Mouse (Mus musculus) heart, embryonic 15.5 days (tissue): ENCODE results near the gene Oxnad1. TPM values are rescaled to one million over a fixed set of nuclear protein-coding genes. Genes with fewer than 3 reads are reported as not detected.
"Not testable (repeated sequence)": the region's sequence is repeated elsewhere in the genome, so short reads cannot be mapped to it uniquely, and the experiment has no call there.

Experiments
- ATAC-seq: fragments of 200-750 bp; cut with Nextera tagmentation; replicated peaks from 2 replicates; pipeline ENCODE4 v1.8.0; 2017; ENCODE audit warnings: low read depth, moderate TSS enrichment; ENCODE audit not compliant: insufficient number of reproducible peaks, insufficient read depth, low FRiP score
- H3K27ac ChIP-seq: fragments of 300-500 bp; sonication (generic); 2 replicates; pipeline ENCODE4 v1.5.1; 2015; ENCODE audit warnings: mild to moderate bottlenecking, inconsistent platforms
- H3K27me3 ChIP-seq: fragments of 300-500 bp; sonication (generic); 2 replicates; pipeline ENCODE4 v1.6.1; 2015; ENCODE audit warnings: inconsistent platforms
- H3K36me3 ChIP-seq: fragments of 300-500 bp; sonication (generic); 2 replicates; pipeline ENCODE4 v1.6.1; 2015; ENCODE audit warnings: mild to moderate bottlenecking, inconsistent platforms
- H3K4me1 ChIP-seq: fragments of 300-500 bp; sonication (generic); replicated peaks from 2 replicates; pipeline ENCODE4 v1.6.1; 2015; ENCODE audit warnings: inconsistent platforms
- H3K4me2 ChIP-seq: fragments of 300-500 bp; sonication (generic); 2 replicates; pipeline ENCODE4 v1.6.1; 2015; ENCODE audit warnings: inconsistent platforms, mild to moderate bottlenecking, moderate library complexity
- H3K4me3 ChIP-seq: fragments of 300-500 bp; sonication (generic); 2 replicates; pipeline ENCODE4 v1.5.1; 2015; ENCODE audit warnings: mild to moderate bottlenecking, inconsistent platforms
- H3K9ac ChIP-seq: fragments of 300-500 bp; sonication (generic); 2 replicates; pipeline ENCODE4 v1.6.1; 2015; ENCODE audit warnings: mild to moderate bottlenecking, inconsistent platforms
- H3K9me3 ChIP-seq: fragments of 300-500 bp; sonication (generic); replicated peaks from 2 replicates; pipeline ENCODE4 v1.6.1; 2016; ENCODE audit warnings: inconsistent platforms
- WGBS: fragments of 180-500 bp; shearing (Covaris S2); methylation state at CpG from one replicate; pipeline ENCODE4 v1.1.7; 2015; ENCODE audit warnings: mixed read lengths; 5-methylcytosine and 5-hydroxymethylcytosine counted together
- polyA plus RNA-seq: library from polyadenylated mRNA; unstranded; fragments of >200 nt; fragmentation: Nextera tagmentation; extraction: Ambion mirVana; gene quantifications from 2 replicates; pipeline ENCODE4 v1.2.1, GENCODE M21; 2015

The Oxnad1 gene
- polyA plus RNA-seq, 1 experiment from 2014 or later, result 38.4 TPM

DNA sequence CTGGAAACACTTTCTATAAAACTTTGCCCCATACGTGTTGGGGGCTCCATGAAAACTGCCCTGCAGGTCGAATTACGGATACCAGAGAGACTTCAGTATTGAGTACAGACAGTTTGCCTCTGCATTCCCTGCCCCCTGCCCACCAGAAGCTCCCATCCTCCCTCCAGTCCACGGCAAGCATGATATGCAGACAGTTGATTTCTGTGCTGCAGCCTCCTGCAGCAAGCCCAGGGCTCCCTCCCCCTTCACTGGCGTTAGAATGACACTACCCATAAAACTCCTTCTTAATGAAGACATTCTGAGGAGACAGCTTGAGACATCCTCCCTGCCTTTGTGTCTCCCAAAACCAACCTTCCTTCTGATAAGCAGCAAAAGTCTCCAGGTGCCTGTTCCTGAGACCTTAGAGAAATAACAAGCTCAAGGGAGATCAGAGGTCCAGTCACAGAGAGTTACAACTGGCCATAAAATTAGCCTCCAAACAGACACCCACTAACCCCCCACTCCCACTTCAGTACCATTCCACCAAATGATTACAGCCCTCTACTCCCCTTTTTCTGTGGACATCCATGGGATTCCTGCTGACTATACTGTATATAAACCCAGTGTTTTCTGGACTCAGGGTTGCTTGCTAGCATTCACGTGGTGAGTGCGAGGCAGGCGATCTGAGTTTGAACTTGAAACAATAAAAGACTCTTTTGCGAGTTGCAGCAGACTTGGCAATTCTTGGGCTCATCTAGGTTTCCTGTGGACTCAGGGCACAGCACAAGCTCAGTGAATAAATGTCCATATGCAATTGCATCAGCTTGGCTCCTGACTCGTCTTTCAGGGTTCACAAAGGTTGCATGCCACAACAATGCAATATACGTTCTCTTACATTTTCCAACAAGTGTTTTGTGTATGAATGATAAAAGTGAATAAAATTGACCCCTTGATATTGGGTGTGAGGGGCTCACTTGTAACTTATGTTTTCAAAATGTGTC, 36.1 kb downstream of the Oxnad1 start:
- H3K27ac ChIP-seq, result peak overlapping the region; percentile 49
- WGBS, result 66% methylated on average over 11 of the region's 11 CpGs
- no peaks in the 10 kb centered on the region for H3K4me1 ChIP-seq
- no peaks in the 10 kb centered on the region for H3K27me3 ChIP-seq
- H3K4me3 ChIP-seq, result no peak overlapping the region
- no peak overlapping the region for H3K4me2 ChIP-seq
- no peak overlapping the region for H3K9ac ChIP-seq
- H3K9me3 ChIP-seq, result no peaks in the 10 kb centered on the region
- no peaks in the 10 kb centered on the region for H3K36me3 ChIP-seq
- ATAC-seq, result no peak

DNA sequence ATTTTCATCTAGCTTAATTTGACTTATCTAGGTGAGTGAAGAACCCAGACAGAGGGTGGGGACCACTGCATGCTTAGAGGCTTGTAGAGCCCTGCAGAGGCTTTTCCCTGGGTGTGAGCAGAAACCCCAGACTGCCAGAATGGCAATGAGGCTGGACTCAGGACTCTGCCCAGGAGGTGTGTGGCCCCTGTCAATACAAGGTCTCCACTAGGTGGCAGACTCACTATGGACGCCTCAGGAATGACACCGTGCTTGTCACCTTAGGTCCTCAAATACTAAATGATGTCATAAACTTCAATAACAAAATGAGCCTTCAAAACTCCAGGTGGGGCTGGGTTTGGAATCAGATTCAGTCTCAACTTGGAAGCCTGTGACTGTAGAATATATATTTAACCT, 36.7 kb downstream of the Oxnad1 start:
- no peaks in the 10 kb centered on the region for H3K27me3 ChIP-seq
- no peak overlapping the region for H3K27ac ChIP-seq
- ATAC-seq, result 0 out of 2 replicates have a peak, but pooled peaks have one; percentile 39
- WGBS, result 51% methylated on average over 2 of the region's 2 CpGs
- no peaks in the 10 kb centered on the region for H3K9me3 ChIP-seq
- no peak overlapping the region for H3K4me2 ChIP-seq
- no peaks in the 10 kb centered on the region for H3K4me1 ChIP-seq
- no peaks in the 10 kb centered on the region for H3K36me3 ChIP-seq
- no peak overlapping the region for H3K4me3 ChIP-seq
- H3K9ac ChIP-seq, result no peak overlapping the region

DNA sequence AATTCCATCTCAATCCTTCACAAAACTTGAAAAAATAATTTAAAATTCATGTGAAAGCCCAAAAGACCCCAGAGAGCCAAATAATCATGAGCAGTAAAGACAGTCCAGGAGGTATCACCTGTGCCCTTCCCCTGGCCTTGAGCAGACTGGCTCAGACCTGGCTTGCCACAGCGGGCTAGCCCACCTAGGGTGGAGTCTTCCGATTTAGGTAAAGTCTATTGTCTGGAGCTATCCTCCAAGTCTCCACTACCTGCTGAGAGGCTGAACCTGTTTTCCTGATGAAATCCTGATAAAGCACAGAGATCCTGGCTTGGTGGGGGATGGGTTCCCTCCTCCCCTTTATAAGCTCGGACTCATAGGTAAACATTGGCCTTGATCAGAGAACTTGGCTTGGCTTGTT, 39.1 kb downstream of the Oxnad1 start:
- no peak overlapping the region for H3K27ac ChIP-seq
- ATAC-seq, result no peak
- H3K4me2 ChIP-seq, result no peak overlapping the region
- H3K36me3 ChIP-seq, result no peaks in the 10 kb centered on the region
- H3K9me3 ChIP-seq, result no peaks in the 10 kb centered on the region
- H3K4me1 ChIP-seq, result no peaks in the 10 kb centered on the region
- H3K4me3 ChIP-seq, result no peak overlapping the region
- WGBS, result 79% methylated on average over 3 of the region's 3 CpGs
- H3K27me3 ChIP-seq, result no peaks in the 10 kb centered on the region
- H3K9ac ChIP-seq, result no peak overlapping the region

- not testable (repeated sequence) for H3K9ac ChIP-seq, H3K4me2 ChIP-seq, H3K27me3 ChIP-seq, H3K4me1 ChIP-seq, H3K9me3 ChIP-seq, H3K27ac ChIP-seq, H3K4me3 ChIP-seq, H3K36me3 ChIP-seq, ATAC-seq
- WGBS, result 85% methylated on average over 5 of the region's 5 CpGs
Observed at GRCm38 (mm10) chr14:32125256-32125655, 40.1 kb downstream of the Oxnad1 start.

DNA sequence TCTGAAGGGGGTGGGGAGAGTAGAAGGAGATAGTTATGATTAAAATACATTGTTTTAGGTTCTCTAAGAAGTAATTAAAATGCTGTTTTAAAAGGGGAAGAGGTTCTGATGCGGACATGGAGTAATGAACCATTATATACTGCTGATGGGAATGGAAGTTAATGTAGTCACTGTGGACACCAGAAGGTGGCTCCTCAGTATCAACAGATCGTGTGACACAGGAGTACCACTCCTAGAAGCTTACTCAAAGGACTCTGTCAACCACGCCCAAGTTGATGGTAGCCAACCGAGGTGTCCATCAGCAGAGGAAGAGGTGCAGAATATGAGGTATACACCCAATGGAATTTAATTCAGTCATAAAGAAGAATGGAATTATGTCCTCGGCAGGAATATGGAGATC, 43.2 kb downstream of the Oxnad1 start:
- no peaks in the 10 kb centered on the region for H3K27me3 ChIP-seq
- no peak overlapping the region for H3K4me3 ChIP-seq
- WGBS, result 73% methylated on average over 5 of the region's 5 CpGs
- no peak overlapping the region for H3K27ac ChIP-seq
- H3K9me3 ChIP-seq, result no peaks in the 10 kb centered on the region
- H3K4me1 ChIP-seq, result no peaks in the 10 kb centered on the region
- no peaks in the 10 kb centered on the region for H3K36me3 ChIP-seq
- no peak overlapping the region for H3K9ac ChIP-seq
- ATAC-seq, result no peak
- H3K4me2 ChIP-seq, result no peak overlapping the region

GRCm38 (mm10) chr14:32131836-32132235, 46.7 kb downstream of the Oxnad1 start:
- H3K27ac ChIP-seq, result no peak overlapping the region
- H3K4me2 ChIP-seq, result no peak overlapping the region
- H3K9ac ChIP-seq, result no peak overlapping the region
- H3K9me3 ChIP-seq, result no peaks in the 10 kb centered on the region
- 28% methylated on average over 4 of the region's 4 CpGs for WGBS
- H3K4me3 ChIP-seq, result no peak overlapping the region
- H3K36me3 ChIP-seq, result no peaks in the 10 kb centered on the region
- H3K4me1 ChIP-seq, result peaks cover 19% of the 10 kb centered on the region
- no peak for ATAC-seq
- no peaks in the 10 kb centered on the region for H3K27me3 ChIP-seq

GRCm38 (mm10) chr14:32134293-32134692, 49.1 kb downstream of the Oxnad1 start:
- no peak for ATAC-seq
- Histone ChIP-seq H3K4me3 (no peak overlapping the region), H3K27me3 (no peaks in the 10 kb centered on the region), H3K27ac (peak overlapping the region; percentile 53; the same call in 1 of the 2 replicates), H3K9ac (no peak overlapping the region), H3K4me1 (peaks cover 19% of the 10 kb centered on the region), H3K9me3 (no peaks in the 10 kb centered on the region), H3K36me3 (no peaks in the 10 kb centered on the region), H3K4me2 (peak overlapping the region; percentile 29)
- 17% methylated on average over 2 of the region's 2 CpGs for WGBS

DNA sequence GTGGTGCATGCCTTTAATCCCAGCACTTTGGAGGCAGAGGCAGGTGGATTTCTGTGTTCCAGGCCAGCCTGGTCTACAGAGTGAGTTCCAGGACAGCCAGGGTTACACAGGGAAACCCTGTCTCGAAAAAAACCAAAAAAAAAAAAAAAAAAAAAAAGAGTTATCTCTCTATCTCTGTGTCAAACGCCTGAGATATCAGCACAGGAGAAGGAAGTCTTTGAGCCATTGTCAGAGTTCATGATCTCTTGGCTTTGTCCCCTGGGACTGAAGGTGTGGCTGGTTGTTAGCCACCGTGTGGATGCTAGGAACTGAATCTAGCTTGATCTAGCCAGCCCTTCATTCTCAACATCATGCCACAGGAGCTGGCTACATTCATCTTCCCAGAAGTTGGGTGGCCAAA, 51.3 kb downstream of the Oxnad1 start:
- H3K4me3 ChIP-seq, H3K27me3 ChIP-seq, H3K9me3 ChIP-seq, H3K4me2 ChIP-seq, ATAC-seq, H3K27ac ChIP-seq, H3K9ac ChIP-seq, H3K36me3 ChIP-seq: not testable (repeated sequence)
- peaks cover 19% of the 10 kb centered on the region for H3K4me1 ChIP-seq
- WGBS, result 36% methylated on average over 3 of the region's 3 CpGs

GRCm38 (mm10) chr14:32140359-32140965, 55.3 kb downstream of the Oxnad1 start:
- Histone ChIP-seq H3K27me3 (no peaks in the 10 kb centered on the region), H3K4me1 (peaks cover 6% of the 10 kb centered on the region), H3K4me3 (no peak overlapping the region), H3K4me2 (no peak overlapping the region), H3K27ac (no peak overlapping the region), H3K9ac (no peak overlapping the region), H3K9me3 (no peaks in the 10 kb centered on the region), H3K36me3 (no peaks in the 10 kb centered on the region)
- no peak for ATAC-seq
- WGBS, result 71% methylated on average over 5 of the region's 5 CpGs

DNA sequence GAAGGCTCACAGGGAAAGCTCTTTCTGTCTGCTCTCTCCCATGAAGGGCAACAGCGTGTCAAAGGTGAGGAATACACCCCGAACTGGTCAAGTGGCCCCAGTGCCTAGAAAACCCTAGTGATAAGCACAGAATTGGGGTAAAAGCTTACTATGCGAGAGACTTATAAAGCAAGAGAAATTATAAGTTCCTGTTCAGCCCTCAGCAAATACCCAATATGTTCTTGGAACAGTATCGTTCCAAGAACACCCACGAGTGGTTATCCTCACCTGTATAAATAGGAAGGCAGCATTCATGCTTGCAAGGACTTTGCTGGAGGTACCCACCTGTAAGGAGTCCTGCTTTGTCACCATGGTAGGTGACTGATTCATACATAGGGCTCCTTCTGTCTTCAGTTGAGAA, 56.5 kb downstream of the Oxnad1 start, which contains the start of gene Msmb:
Gene Msmb, plus strand, starts transcription at position 301 of the 400 bp plus-strand sequence.
- H3K27ac ChIP-seq, result no peak within 1 kb of the TSS
- no peaks in the 10 kb centered on the region for H3K36me3 ChIP-seq
- H3K9ac ChIP-seq, result no peak within 1 kb of the TSS
- 85% methylated on average over 5 of the region's 5 CpGs for WGBS
- ATAC-seq, result no peak
- no peaks in the 10 kb centered on the region for H3K27me3 ChIP-seq
- no peak within 1 kb of the TSS for H3K4me2 ChIP-seq
- no peaks in the 10 kb centered on the region for H3K9me3 ChIP-seq
- no peak within 1 kb of the TSS for H3K4me3 ChIP-seq
- H3K4me1 ChIP-seq, result peaks cover 3% of the 10 kb centered on the region; the same call in 1 of the 2 replicates

DNA sequence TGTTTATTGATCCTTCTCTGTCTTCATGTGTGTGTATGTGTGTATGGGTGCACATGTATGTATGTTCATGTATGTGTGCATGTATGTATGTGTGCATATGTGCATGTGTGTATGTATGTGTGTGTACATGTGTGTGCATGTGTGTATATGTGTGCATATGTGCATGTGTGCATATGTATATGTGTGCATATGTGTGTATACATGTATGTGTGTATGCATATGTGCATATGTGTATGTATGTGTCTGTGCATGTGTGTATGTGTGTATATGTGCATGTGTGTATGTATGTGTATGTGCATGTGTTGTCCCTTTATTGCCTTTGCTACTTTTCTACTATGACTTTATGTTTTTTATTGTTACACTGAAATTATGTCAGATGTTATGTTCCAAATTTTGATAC, 59.6 kb downstream of the Oxnad1 start:
- no peak overlapping the region for H3K4me3 ChIP-seq
- H3K9ac ChIP-seq, result no peak overlapping the region
- no peaks in the 10 kb centered on the region for H3K27me3 ChIP-seq
- no peak overlapping the region for H3K27ac ChIP-seq
- H3K9me3 ChIP-seq, result no peaks in the 10 kb centered on the region
- no peak overlapping the region for H3K4me2 ChIP-seq
- H3K4me1 ChIP-seq, result peaks cover 3% of the 10 kb centered on the region; the same call in 1 of the 2 replicates
- ATAC-seq, result no peak
- H3K36me3 ChIP-seq, result no peaks in the 10 kb centered on the region
